Mouse (Mus musculus) erythroblast, adult 5-6 weeks (primary cell): Measurements from ENCODE around the gene Gon7. TPM values are rescaled to one million over a fixed set of nuclear protein-coding genes. Genes with fewer than 3 reads are reported as not detected.

Experiments used
- ATAC-seq: replicated peaks from 2 replicates; pipeline ENCODE4 v1.8.0; 2016; ENCODE audit warnings: moderate number of reproducible peaks, mild to moderate bottlenecking, moderate TSS enrichment, inconsistent platforms; ENCODE audit not compliant: poor library complexity, low FRiP score, severe bottlenecking
- total RNA-seq, 2 experiments: library from RNA; stranded (forward) in 1 of 2; stranded (reverse) in 1 of 2; fragments of 150-400 nt in 1 of 2; fragments of 200-764, 138-1000 nt in 1 of 2; gene quantifications; 2 replicates each; pipeline versions ENCODE4 v1.2.3 to v1.2.4; 2015 to 2017; ENCODE audit warnings: low replicate concordance in 2 of 2

Gon7 gene
- total RNA-seq, 2 experiments from 2014 or later, result 2.5 to 5.0 TPM

DNA sequence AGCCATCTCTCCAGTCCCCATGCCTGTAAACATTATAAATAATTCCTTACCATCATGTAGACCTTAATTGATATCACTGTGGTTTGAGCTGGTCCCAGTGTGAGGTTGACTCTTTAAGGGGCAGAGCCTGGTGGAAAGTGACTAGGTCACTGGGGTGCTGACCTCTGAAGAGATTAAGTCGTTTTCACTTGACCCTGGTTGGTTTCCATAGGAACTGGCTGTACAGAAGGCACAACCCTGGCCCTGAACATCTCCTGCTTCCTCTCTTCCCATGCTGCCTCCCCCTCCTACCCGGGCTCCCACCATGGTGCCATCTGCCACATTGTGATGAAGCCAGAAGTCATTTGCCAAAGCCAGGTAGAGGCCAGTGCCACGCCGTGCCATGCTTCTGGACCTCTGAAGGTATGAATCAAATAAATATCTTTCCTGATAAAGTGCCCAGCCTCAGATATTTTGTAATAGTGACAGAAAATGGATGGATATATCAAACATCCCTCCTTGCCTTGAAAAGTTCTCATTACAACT is 46.7 kb downstream of the Gon7 start:
- ATAC-seq, result no peak

DNA sequence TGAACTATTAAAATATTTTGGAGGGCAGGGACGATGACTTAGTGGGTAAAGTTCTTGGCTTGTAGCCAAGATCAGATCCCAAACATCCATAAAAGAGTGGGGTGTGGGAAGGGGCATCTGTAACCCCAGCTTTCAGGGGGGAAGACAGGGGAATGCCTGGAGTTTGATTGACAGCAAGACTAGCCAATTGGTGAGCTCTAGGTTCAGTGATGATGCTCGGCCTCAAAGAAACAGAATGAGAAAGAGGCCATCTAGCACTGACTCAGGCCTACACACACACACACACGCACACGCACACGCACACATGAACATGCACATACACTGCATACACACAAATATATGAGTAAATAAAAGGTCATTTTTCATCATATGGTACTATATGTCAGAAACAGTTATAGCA is 47.7 kb downstream of the Gon7 start:
- no peak for ATAC-seq

- no peak for ATAC-seq
These were observed 49.4 kb downstream of the Gon7 start for GRCm38 (mm10) chr12:102708220-102708619.

GRCm38 (mm10) chr12:102706833-102707463 is 50.7 kb downstream of the Gon7 start:
- ATAC-seq, result no peak

- ATAC-seq, result no peak
These were observed 51.5 kb downstream of the Gon7 start for GRCm38 (mm10) chr12:102705906-102706640.

DNA sequence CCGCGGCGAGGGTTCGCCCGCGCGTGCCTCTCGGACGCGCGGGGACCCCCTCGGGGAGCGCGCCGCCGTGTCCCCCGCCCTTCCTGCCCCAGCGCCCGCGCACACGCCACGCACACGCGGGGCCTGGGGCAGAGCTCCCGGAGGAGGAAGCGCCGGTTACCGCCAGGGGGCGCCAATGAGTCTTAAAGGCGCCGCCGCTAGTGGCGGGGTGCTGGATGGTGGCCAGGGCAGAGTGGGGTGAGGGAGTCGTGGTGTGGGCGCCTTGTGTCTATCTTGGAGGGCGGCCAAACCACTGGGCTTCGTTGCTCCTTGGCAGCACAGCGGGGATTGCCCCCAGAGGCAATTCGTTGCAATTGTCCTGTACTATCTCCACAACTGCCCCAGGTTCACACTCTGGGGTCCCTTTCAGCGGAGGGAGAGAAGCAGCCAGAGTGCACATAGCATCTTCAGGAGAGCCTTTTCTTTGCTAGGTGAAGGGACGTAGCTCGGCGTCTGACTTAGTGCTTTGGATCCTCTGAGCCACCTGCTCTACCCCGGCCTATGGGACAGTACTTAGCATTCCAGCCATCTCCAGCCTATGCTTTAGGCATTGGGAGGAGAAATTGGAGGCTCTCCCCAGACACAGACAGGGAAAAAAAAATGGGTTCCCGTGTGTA is 52.3 kb downstream of the Gon7 start:
- peak; percentile 61 for ATAC-seq

DNA sequence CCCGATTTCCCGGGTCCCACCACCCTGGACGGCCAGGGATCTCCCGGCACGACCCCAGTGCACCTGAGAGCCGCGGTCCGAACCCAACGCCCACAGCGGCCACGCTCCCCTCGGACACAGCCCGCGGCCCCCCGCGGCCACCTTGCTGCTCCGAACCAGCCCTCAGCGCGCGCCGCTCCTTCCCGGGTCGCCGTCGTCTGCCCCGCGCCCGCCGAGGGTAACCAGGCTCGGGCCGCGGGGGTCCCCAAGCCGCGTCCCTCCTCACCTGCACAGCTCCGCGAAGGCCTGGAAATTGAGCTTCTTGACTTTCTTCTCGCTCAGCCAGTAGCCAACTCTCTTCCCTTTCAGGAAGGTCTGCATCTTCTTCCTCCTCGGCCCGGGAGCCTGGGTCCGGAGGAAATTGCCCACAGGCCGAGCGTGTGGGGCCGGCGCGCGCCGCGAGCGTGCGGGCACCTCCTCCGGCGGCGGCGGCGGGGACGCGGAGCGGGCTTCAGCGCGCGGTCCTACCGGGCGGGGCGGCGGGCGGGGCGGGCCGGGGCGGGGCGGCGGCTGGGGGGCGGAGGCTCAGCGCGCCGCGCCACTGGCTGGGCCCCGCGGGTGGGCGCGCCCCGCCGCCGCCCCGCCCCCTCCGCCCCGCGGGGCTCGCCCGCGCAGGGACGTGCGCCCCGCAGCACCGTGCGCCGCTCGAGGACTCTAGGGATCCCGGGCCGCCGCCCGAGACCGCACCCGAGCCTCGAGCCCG is 53.0 kb downstream of the Gon7 start, which contains the start of gene Itpk1:
Itpk1 (minus strand) TSS at position 474 of the 742 bp plus-strand sequence.
- peak; percentile 63 for ATAC-seq

DNA sequence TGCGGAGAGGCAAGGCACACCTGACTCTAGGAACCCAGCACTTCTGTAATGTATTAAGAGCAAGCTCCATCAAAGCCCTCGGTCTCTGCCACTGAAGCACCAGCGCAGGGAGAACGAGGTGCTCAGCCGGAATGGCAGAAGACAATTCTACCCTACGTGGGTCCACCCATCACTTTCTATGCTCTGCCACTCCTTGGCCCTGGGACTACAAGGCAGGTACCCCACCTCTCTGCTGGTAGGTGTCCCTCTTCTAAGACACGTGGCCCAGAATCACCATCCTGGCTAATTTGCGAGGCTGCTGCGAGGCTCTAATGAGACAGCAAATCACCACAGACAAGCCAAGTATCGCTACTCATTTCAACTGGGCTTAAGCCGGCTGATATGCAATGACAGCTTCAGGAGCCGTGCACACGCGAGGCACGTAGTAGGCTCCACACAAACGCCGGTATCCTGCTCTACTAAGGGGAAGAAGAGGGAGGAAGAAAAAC is 53.6 kb downstream of the Gon7 start:
- no peak; the same call in 1 of the 2 replicates for ATAC-seq

- ATAC-seq, result no peak
These were observed 54.2 kb downstream of the Gon7 start for GRCm38 (mm10) chr12:102703441-102703840.

Other genes with a start within 250 kb of the Gon7 start
- gene Chga, start 202.8 kb downstream of the Gon7 start, total RNA-seq (2015; ENCODE audit: low replicate concordance), result not detected in 2 replicates
- gene Chga, start 202.8 kb downstream of the Gon7 start, total RNA-seq (2017; ENCODE audit: low replicate concordance), result not detected in 2 replicates
- gene Itpk1, start 52.9 kb downstream of the Gon7 start, total RNA-seq (2015; ENCODE audit: low replicate concordance), result 1.2 and 3.3 TPM in 2 replicates
- 5.3 TPM in 2 replicates for gene Itpk1, start 52.9 kb downstream of the Gon7 start, total RNA-seq (2017; ENCODE audit: low replicate concordance)
- gene Moap1, start 14.1 kb downstream of the Gon7 start, total RNA-seq (2015; ENCODE audit: low replicate concordance), result 0.84 and 2.1 TPM in 2 replicates
- 2.0 and 2.2 TPM in 2 replicates for gene Moap1, start 14.1 kb downstream of the Gon7 start, total RNA-seq (2017; ENCODE audit: low replicate concordance)
- 4.4 and 4.6 TPM in 2 replicates for gene Tmem251, start 14.0 kb downstream of the Gon7 start, total RNA-seq (2015; ENCODE audit: low replicate concordance)
- 5.5 and 10.3 TPM in 2 replicates for gene Tmem251, start 14.0 kb downstream of the Gon7 start, total RNA-seq (2017; ENCODE audit: low replicate concordance)
- gene Gm28051, start within 50 bp of the Gon7 start, total RNA-seq (2015; ENCODE audit: low replicate concordance), result not detected in 2 replicates
- not detected in 2 replicates for gene Gm28051, start within 50 bp of the Gon7 start, total RNA-seq (2017; ENCODE audit: low replicate concordance)
- gene Ubr7, start 164 bp upstream of the Gon7 start, total RNA-seq (2015; ENCODE audit: low replicate concordance), result 5.6 and 12.5 TPM in 2 replicates
- gene Ubr7, start 164 bp upstream of the Gon7 start, total RNA-seq (2017; ENCODE audit: low replicate concordance), result 15.2 and 18.3 TPM in 2 replicates
- gene Gm20604, start 869 bp upstream of the Gon7 start, total RNA-seq (2015; ENCODE audit: low replicate concordance), result 5.2 and 6.1 TPM in 2 replicates
- 1.2 and 3.2 TPM in 2 replicates for gene Gm20604, start 869 bp upstream of the Gon7 start, total RNA-seq (2017; ENCODE audit: low replicate concordance)
- gene Btbd7, start 120.7 kb upstream of the Gon7 start, total RNA-seq (2015; ENCODE audit: low replicate concordance), result 11.5 and 24.0 TPM in 2 replicates
- gene Btbd7, start 120.7 kb upstream of the Gon7 start, total RNA-seq (2017; ENCODE audit: low replicate concordance), result 25.4 and 28.7 TPM in 2 replicates
- gene Cox8c, start 141.5 kb upstream of the Gon7 start, total RNA-seq (2015; ENCODE audit: low replicate concordance), result not detected in 2 replicates
- not detected in 2 replicates for gene Cox8c, start 141.5 kb upstream of the Gon7 start, total RNA-seq (2017; ENCODE audit: low replicate concordance)
- not detected in 2 replicates for gene Unc79, start 191.1 kb upstream of the Gon7 start, total RNA-seq (2015; ENCODE audit: low replicate concordance)
- 0.09 TPM in 1 of 2 replicates, not detected in the other for gene Unc79, start 191.1 kb upstream of the Gon7 start, total RNA-seq (2017; ENCODE audit: low replicate concordance)